Mouse (Mus musculus) lung, postnatal 0 days (tissue): ENCODE data around the gene Kat6b.

Experiments used
- CTCF ChIP-seq: IDR thresholded peaks from 2 replicates; pipeline ENCODE4 v1.5.1; 2016; ENCODE audit warnings: antibody characterized with exemption, mild to moderate bottlenecking
- EP300 ChIP-seq: IDR thresholded peaks from 2 replicates; pipeline ENCODE4 v1.6.1; 2016; ENCODE audit warnings: antibody characterized with exemption, mild to moderate bottlenecking, control low read depth

- TF ChIP-seq CTCF (no peak), EP300 (no peak)
Observed at GRCm38 (mm10) chr14:21485961-21486520, 4.8 kb downstream of the Kat6b start.
